Mouse (Mus musculus) heart, embryonic 12.5 days (tissue): ENCODE data around the gene Hist2h2be. TPM values are rescaled to one million over a fixed set of nuclear protein-coding genes. Genes with fewer than 3 reads are reported as not detected.
"Not testable (repeated sequence)": the region's sequence is repeated elsewhere in the genome, so short reads cannot be mapped to it uniquely, and the experiment has no call there.

Source experiments
- ATAC-seq: fragments of 200-750 bp; cut with Nextera tagmentation; 2 replicates; pipeline ENCODE4 v1.8.0; 2017; ENCODE audit warnings: moderate TSS enrichment, moderate library complexity; ENCODE audit not compliant: insufficient number of reproducible peaks, low FRiP score
- H3K27ac ChIP-seq: fragments of 300-500 bp; sonication (generic); 2 replicates; pipeline ENCODE4 v1.5.1; 2016; ENCODE audit warnings: mild to moderate bottlenecking, moderate library complexity; ENCODE audit not compliant: poor library complexity, severe bottlenecking
- H3K27me3 ChIP-seq: fragments of 300-500 bp; sonication (generic); replicated peaks from 2 replicates; pipeline ENCODE4 v1.6.1; 2016; ENCODE audit warnings: mild to moderate bottlenecking, moderate library complexity
- H3K36me3 ChIP-seq: fragments of 300-500 bp; sonication (generic); 2 replicates; pipeline ENCODE4 v1.6.1; 2016; ENCODE audit warnings: mild to moderate bottlenecking, moderate library complexity
- H3K4me1 ChIP-seq: fragments of 300-500 bp; sonication (generic); replicated peaks from 2 replicates; pipeline ENCODE4 v1.6.1; 2016; ENCODE audit warnings: mild to moderate bottlenecking
- H3K4me2 ChIP-seq: fragments of 300-500 bp; sonication (generic); 2 replicates; pipeline ENCODE4 v1.6.1; 2016; ENCODE audit warnings: mild to moderate bottlenecking, moderate library complexity
- H3K4me3 ChIP-seq: fragments of 300-500 bp; sonication (generic); 2 replicates; pipeline ENCODE4 v1.5.1; 2016; ENCODE audit warnings: mild to moderate bottlenecking
- H3K9ac ChIP-seq: fragments of 300-500 bp; sonication (generic); 2 replicates; pipeline ENCODE4 v1.6.1; 2016; ENCODE audit warnings: mild to moderate bottlenecking, moderate library complexity
- H3K9me3 ChIP-seq: fragments of 300-500 bp; sonication (generic); replicated peaks from 2 replicates; pipeline ENCODE4 v1.6.1; 2016; ENCODE audit warnings: mild to moderate bottlenecking, moderate library complexity
- WGBS: fragments of 180-500 bp; shearing (Covaris S2); methylation state at CpG from one replicate; pipeline ENCODE4 v1.1.7; 2016; 5-methylcytosine and 5-hydroxymethylcytosine counted together
- polyA plus RNA-seq: library from polyadenylated mRNA; unstranded; fragments of >200 nt; fragmentation: Nextera tagmentation; extraction: Ambion mirVana; gene quantifications from 2 replicates; pipeline ENCODE4 v1.2.1, GENCODE M21; 2016

Hist2h2be gene
- polyA plus RNA-seq, 1 experiment from 2014 or later: 5.7 TPM

DNA sequence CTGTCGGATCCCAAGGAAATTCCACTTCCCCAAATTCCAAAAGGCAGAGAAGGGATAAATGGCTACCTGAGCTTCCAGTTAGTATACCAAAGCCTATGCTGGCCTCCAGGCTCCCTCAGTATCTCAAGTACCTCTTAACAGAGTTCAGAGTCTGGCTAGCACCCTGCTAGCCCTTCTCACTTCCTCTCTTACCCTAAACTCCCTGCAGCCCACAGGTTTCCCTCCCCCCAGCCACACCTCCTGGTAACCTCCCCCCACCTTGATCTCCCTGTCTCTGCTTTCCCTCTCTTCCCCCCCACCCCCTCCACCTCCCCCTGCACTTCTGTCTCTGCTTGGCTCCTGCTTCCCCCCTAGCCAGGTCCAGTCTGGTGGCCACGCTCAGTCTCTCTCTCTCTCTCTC, 21.2 kb upstream of the Hist2h2be start:
- Histone ChIP-seq H3K9me3 (no peaks in the 10 kb centered on the region; the same call in 1 of the 2 replicates), H3K27me3 (no peaks in the 10 kb centered on the region; the same call in 1 of the 2 replicates), H3K36me3 (peaks cover 11% of the 10 kb centered on the region), H3K4me3 (no peak overlapping the region), H3K9ac (no peak overlapping the region), H3K27ac (no peak overlapping the region), H3K4me1 (peaks cover 17% of the 10 kb centered on the region; the same call in 1 of the 2 replicates), H3K4me2 (no peak overlapping the region)
- ATAC-seq: no peak
- WGBS: 37% methylated on average over 2 of the region's 2 CpGs

DNA sequence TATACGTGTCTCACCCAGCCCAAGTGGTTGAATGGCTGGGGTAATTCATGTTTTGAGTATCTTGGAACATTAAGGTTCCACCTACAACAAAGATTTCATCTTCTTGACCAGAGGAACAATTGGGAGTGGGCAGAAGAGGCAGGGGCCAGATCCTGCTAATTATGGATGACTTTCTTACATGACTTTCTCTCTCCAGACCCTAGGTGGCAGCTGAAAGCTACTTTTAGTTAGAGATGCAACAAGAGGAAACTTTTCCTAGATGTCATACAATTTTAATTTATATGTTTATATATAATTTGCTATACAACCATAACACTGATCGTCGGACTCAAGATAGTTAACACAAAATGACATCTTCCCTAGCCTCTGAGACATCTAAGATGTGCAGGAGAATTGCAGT, 13.1 kb upstream of the Hist2h2be start:
- H3K4me1 ChIP-seq: 0 out of 2 replicates have a peak, but pooled peaks cover 4% of the 10 kb centered on the region
- 0 out of 2 replicates have a peak, but pooled peaks cover 6% of the 10 kb centered on the region for H3K27me3 ChIP-seq
- H3K27ac ChIP-seq: no peak overlapping the region
- no peak overlapping the region for H3K4me2 ChIP-seq
- no peak overlapping the region for H3K4me3 ChIP-seq
- no peak for ATAC-seq
- H3K9me3 ChIP-seq: no peaks in the 10 kb centered on the region
- H3K36me3 ChIP-seq: no peaks in the 10 kb centered on the region
- WGBS: 73% methylated on average over 3 of the region's 3 CpGs
- no peak overlapping the region for H3K9ac ChIP-seq

DNA sequence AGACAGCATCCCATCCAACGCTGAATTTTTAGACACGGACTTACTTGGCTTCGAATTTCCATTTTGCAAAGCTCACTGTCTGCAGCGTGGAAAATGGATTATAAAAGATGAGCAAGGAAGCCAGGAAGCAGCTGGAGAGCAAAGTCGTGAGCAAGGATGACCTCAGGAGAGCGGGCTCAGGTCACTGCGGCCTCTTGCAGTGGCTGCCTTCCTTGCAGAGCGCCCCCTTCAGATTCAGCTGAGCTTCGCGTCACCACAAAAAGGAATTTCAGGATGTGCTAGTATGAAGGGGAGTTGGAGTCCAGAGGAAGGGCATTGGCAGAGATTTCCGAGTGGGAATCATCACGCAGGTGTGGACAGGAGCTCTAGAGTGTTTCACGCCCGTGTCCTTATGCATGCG, 11.7 kb upstream of the Hist2h2be start:
- H3K4me3 ChIP-seq: no peak overlapping the region
- no peak for ATAC-seq
- H3K9ac ChIP-seq: no peak overlapping the region
- H3K4me1 ChIP-seq: 0 out of 2 replicates have a peak, but pooled peaks cover 4% of the 10 kb centered on the region
- no peaks in the 10 kb centered on the region for H3K9me3 ChIP-seq
- H3K27me3 ChIP-seq: 0 out of 2 replicates have a peak, but pooled peaks cover 6% of the 10 kb centered on the region
- H3K36me3 ChIP-seq: no peaks in the 10 kb centered on the region
- 20% methylated on average over 15 of the region's 15 CpGs for WGBS
- no peak overlapping the region for H3K4me2 ChIP-seq
- H3K27ac ChIP-seq: no peak overlapping the region

DNA sequence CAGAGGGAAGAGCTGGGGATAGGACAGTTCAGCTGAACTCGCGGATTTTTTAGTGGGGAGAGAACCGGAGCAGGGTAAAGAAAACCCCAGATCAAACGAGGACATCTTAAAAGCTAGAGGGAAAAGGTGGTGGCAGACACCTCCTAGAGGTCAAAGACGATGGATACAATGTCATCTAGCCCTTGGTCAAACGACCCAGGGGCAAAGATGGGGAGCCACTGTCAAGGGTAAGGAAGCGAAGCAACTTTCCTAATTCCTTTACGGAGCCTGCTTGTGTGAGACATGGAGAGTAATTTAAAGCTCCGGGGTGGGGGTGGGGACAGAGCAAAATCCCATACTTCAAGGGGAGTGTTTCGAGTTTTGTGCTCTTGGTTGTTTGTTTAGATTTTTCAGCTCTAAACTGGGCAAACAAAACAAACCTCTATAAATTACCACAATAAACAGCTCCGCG, 1.7 kb upstream of the Hist2h2be start:
- peak; percentile 26; the same call in 1 of the 2 replicates for ATAC-seq

DNA sequence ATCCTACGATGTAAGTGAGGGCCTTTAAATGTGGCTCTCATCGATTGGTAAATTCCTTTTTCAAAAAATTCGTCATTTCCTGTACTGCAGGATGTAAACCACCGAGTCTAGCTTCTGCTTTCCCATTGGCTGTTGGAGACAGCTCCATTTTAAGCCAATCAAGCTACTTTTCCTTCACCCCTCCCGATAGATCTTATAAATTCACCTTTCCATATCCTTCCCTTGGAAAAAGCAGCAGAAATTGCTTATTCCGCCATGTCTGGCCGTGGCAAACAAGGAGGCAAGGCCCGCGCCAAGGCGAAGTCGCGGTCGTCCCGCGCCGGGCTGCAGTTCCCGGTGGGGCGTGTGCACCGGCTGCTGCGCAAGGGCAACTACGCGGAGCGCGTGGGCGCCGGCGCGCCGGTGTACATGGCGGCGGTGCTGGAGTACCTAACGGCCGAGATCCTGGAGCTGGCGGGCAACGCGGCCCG, 1.2 kb upstream of the Hist2h2be start, which contains the start of the genes Bola1 and Hist2h2ab:
TSS of gene Bola1 (minus strand) at position 49 of the 470 bp plus-strand sequence.
TSS of gene Hist2h2ab (plus strand) at position 205 of the 470 bp plus-strand sequence.
- peaks cover 31% of the 10 kb centered on the region for H3K4me1 ChIP-seq
- no peaks in the 10 kb centered on the region for H3K9me3 ChIP-seq
- H3K27me3 ChIP-seq: no peaks in the 10 kb centered on the region
- H3K27ac ChIP-seq: peak within 1 kb of the TSS; percentile 100
- under 1% methylated on average over 37 of the region's 37 CpGs for WGBS
- H3K4me2 ChIP-seq: peak within 1 kb of the TSS; percentile 90
- ATAC-seq: peak; percentile 86
- peak within 1 kb of the TSS; percentile 90 for H3K9ac ChIP-seq
- H3K36me3 ChIP-seq: no peaks in the 10 kb centered on the region
- peak within 1 kb of the TSS; percentile 79 for H3K4me3 ChIP-seq

More for the DNA sequence above, 1.7 kb upstream of the Hist2h2be start:
- Histone ChIP-seq H3K4me2 (peak overlapping the region; percentile 90), H3K9me3 (no peaks in the 10 kb centered on the region), H3K4me3 (peak overlapping the region; percentile 79), H3K27me3 (no peaks in the 10 kb centered on the region), H3K27ac (peak overlapping the region; percentile 100), H3K9ac (peak overlapping the region; percentile 90), H3K4me1 (peaks cover 31% of the 10 kb centered on the region), H3K36me3 (no peaks in the 10 kb centered on the region)
- under 1% methylated on average over 12 of the region's 12 CpGs for WGBS

DNA sequence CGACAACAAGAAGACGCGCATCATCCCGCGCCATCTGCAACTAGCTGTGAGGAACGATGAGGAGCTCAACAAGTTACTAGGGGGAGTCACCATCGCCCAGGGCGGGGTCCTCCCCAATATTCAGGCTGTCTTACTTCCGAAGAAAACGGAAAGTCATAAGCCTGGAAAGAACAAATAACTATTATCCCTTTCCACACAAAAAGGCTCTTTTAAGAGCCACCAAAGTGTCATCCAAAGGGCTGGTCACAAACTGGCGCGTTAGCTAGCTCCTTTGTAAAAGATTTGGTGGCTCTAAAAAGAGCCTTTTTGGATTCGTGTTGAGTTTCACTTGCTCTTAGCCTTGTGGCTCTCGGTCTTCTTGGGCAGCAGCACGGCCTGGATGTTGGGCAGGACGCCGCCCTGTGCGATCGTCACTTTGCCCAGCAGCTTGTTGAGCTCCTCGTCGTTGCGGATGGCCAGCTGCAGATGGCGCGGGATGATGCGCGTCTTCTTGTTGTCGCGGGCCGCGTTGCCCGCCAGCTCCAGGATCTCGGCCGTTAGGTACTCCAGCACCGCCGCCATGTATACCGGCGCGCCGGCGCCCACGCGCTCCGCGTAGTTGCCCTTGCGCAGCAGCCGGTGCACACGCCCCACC, 671 bp upstream of the Hist2h2be start:
- peak overlapping the region; percentile 90 for H3K4me2 ChIP-seq
- H3K27ac ChIP-seq: peak overlapping the region; percentile 100
- H3K4me1 ChIP-seq: peaks cover 37% of the 10 kb centered on the region
- not testable (repeated sequence) for H3K27me3 ChIP-seq, H3K36me3 ChIP-seq, H3K9me3 ChIP-seq
- WGBS: under 1% methylated on average over 43 of the region's 47 CpGs
- peak; percentile 4; the same call in 1 of the 2 replicates for ATAC-seq
- H3K4me3 ChIP-seq: peak overlapping the region; percentile 79
- peak overlapping the region; percentile 90 for H3K9ac ChIP-seq

DNA sequence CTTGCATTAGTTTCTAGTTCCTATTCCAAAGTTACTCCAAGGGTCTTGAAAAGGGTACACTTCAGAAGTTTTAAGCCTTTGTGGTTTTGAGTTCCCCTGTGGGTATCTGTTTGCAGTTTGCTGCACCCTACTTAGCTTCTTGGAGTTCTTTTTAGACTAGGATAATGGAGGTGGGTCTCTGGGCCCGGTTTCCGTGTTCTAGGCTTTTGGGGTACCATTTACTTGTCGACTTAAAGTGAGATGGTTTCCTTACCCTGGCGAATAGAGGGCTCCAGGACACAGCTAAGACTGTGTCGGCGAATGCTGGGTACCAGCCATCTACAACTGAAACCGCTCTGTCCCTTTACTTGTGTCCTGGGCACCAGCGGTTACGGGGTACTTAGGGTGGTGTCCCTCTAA, 720 bp downstream of the Hist2h2be start:
- H3K4me2 ChIP-seq: peak overlapping the region; percentile 90
- H3K9ac ChIP-seq: peak overlapping the region; percentile 90
- no peak for ATAC-seq
- H3K4me3 ChIP-seq: peak overlapping the region; percentile 79
- H3K36me3 ChIP-seq: no peaks in the 10 kb centered on the region
- no peaks in the 10 kb centered on the region for H3K9me3 ChIP-seq
- 30% methylated on average over 9 of the region's 9 CpGs for WGBS
- H3K27me3 ChIP-seq: no peaks in the 10 kb centered on the region
- peak overlapping the region; percentile 100 for H3K27ac ChIP-seq
- H3K4me1 ChIP-seq: peaks cover 43% of the 10 kb centered on the region

DNA sequence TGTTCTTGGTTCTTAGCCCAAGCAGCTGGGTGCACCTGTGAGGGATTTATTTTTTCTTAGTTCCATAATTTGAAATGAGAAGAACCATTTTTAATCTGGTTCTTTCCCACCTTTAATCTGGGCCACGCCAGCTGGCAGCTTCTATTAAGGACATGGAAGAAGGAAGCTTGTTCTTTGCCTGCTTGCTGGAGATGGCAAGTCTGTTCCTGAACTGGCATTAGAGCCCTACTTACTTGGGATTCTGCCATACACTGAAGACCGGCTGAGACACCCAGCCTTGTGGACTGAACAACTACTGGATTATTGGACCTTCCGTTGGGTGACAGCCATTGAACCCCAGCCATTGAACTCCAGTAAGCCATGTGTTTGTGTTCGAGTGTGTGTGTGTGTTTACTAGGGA, 1.9 kb downstream of the Hist2h2be start:
- no peaks in the 10 kb centered on the region for H3K27me3 ChIP-seq
- peaks cover 49% of the 10 kb centered on the region for H3K4me1 ChIP-seq
- no peak for ATAC-seq
- no peaks in the 10 kb centered on the region for H3K36me3 ChIP-seq
- H3K27ac ChIP-seq: no peak overlapping the region
- H3K9me3 ChIP-seq: no peaks in the 10 kb centered on the region
- H3K4me2 ChIP-seq: no peak overlapping the region
- no peak overlapping the region for H3K4me3 ChIP-seq
- 87% methylated on average over 4 of the region's 4 CpGs for WGBS
- H3K9ac ChIP-seq: no peak overlapping the region

DNA sequence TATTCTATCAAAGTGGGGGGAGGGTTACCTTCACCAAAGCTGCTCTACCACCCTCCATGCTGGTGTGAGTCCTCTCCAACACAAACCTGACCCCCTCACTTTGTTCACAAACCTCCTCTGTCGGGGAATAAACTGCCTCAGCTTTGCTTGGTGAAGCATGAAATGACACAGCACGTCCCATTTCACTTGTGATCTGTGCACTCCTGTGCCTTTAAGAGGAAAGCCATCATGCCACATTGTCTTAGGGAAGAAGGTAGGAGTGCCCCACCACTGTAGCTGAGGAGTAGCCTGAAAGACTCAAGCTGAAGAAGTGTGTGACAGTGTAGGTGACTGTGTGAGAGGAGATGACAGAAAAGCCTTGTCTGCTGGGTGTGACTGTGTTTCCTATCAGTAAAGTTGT, 4.5 kb downstream of the Hist2h2be start:
- no peak overlapping the region for H3K27ac ChIP-seq
- no peaks in the 10 kb centered on the region for H3K9me3 ChIP-seq
- no peaks in the 10 kb centered on the region for H3K36me3 ChIP-seq
- H3K4me1 ChIP-seq: peaks cover 44% of the 10 kb centered on the region
- 48% methylated on average over 2 of the region's 2 CpGs for WGBS
- no peak overlapping the region for H3K4me3 ChIP-seq
- peak overlapping the region; percentile 58; the same call in 1 of the 2 replicates for H3K9ac ChIP-seq
- no peak overlapping the region for H3K4me2 ChIP-seq
- H3K27me3 ChIP-seq: no peaks in the 10 kb centered on the region
- no peak for ATAC-seq

DNA sequence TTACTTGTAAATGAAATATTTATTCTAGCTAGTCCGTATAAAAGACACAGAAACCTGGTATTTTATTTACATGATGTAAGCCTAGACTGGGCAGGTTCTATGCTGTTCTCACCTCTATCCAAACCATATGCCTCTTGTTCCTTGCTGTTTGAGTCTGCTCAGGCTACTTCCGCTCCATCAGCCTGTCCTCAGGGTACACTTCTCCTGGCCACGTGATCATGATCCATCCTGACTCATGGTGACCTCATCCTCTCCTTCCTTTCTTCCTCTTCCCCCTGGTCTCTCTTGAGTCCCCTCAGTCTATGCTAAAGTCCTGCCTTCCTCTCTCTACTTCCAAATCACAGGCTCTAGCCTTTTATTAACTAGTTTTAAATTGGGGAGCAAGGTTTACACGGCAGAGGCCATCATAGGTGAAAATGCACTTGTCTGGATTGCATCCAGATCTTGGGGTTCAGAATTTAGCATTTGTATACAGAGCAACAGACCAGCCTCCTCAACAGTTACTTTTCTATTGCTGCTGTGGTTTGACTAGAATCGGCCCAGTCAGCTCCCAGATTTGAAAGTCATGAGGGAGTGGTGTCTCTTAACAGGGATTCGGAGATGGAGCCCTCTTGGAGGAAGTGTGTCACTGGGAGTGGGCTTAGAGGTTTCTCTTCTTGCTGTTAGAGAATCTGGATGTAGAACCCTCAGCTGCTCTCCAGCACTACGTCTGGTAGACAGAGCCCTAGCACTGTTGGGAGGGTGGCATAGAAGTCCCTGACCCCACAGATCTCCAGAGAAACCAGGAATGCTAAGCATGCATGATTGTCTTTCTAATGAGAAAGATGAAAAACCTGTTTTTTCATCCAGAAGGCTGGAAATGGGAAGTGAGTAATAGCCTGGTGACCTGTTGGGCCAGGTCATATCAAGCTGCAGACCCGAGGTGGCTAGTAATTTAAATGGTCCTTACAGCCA, 6.1 kb downstream of the Hist2h2be start:
- Histone ChIP-seq H3K36me3 (no peaks in the 10 kb centered on the region), H3K4me3 (no peak overlapping the region), H3K9ac (no peak overlapping the region), H3K27me3 (no peaks in the 10 kb centered on the region), H3K4me2 (no peak overlapping the region), H3K9me3 (no peaks in the 10 kb centered on the region), H3K4me1 (peaks cover 37% of the 10 kb centered on the region), H3K27ac (no peak overlapping the region)
- WGBS: 60% methylated on average over 8 of the region's 8 CpGs
- ATAC-seq: 0 out of 2 replicates have a peak, but pooled peaks have one; percentile 7

DNA sequence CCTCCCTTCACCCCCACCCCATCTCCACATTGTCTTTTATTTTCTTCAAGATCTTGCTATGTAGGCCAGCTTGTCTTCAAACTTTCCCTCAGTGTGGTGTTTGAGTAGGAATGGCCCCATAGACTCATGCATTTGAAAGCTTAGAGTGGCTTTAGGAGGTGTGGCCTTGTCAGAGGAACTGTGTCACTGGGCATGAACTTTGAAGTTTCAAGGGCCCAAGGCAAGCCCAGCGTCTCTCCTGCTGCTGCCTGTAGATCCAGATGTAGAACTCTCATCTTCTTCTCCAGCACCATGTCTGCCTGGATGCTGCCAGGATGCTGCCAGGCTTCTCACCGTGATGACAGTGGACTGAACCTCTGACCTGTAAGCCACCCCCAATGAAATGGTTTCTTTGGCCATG, 7.9 kb downstream of the Hist2h2be start:
- no peak overlapping the region for H3K9ac ChIP-seq
- no peaks in the 10 kb centered on the region for H3K27me3 ChIP-seq
- H3K4me2 ChIP-seq: no peak overlapping the region
- 71% methylated on average over 2 of the region's 2 CpGs for WGBS
- no peaks in the 10 kb centered on the region for H3K36me3 ChIP-seq
- H3K27ac ChIP-seq: no peak overlapping the region
- ATAC-seq: no peak
- H3K9me3 ChIP-seq: no peaks in the 10 kb centered on the region
- peaks cover 24% of the 10 kb centered on the region for H3K4me1 ChIP-seq
- no peak overlapping the region for H3K4me3 ChIP-seq
